Mouse (Mus musculus): Measurements from ENCODE around the gene Sdccag8.

Sdccag8 gene

GRCm38 (mm10) chr1:176986990-176987740 is 172.7 kb downstream of the Sdccag8 start:
- no peak for DNase-seq

GRCm38 (mm10) chr1:176991473-176991872 is 177.0 kb downstream of the Sdccag8 start:
- no peak for DNase-seq

GRCm38 (mm10) chr1:176992517-176992916 is 178.1 kb downstream of the Sdccag8 start:
- no peak for DNase-seq

DNA sequence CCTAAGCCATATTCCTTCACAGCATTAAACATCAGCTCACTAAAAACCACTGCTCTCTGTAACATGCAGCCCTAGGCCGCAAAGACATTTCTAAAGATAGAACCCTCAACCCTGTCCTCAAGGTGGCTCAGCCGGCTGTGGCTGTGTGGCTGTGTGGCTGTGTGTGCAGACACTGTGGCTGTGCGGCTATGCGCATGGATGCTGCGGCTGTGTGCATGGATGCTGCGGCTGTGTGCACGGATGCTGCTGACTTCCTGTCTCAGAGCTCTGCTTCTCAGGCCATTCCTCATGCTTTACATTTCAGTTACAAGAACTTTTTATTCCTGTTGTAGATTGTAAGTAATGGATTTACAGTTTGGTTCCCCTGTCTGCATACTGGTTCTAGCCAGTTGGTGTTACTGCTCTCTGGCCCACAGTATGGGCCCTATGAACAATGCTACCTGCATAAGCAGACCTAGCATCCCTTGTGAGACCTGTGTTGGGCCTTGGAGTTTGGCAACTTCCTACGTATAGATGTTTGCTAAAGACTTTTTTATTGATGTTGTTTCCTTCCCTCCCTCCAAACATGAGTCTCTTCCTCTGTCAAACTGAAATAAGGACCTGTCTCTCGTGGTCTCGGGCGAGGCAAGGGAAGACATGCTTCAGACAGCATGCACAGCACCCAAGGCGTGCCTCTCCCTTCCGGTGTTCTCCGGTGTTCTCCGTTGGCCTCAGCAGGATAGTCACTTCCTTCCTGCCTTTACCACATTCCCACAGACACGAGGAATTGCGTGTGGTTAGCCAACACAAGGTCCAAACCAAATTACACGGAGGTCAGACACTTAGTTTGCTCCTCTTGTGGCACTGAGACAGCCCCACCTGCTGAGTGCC is 178.9 kb downstream of the Sdccag8 start:
- DNase-seq: no peak

GRCm38 (mm10) chr1:176994087-176994486 is 179.6 kb downstream of the Sdccag8 start:
- DNase-seq: no peak

- DNase-seq: no peak
Measured at GRCm38 (mm10) chr1:176994707-176995418, 180.4 kb downstream of the Sdccag8 start.

- peak; percentile 19 for DNase-seq
Measured at GRCm38 (mm10) chr1:176995419-176995775, 180.9 kb downstream of the Sdccag8 start.

DNA sequence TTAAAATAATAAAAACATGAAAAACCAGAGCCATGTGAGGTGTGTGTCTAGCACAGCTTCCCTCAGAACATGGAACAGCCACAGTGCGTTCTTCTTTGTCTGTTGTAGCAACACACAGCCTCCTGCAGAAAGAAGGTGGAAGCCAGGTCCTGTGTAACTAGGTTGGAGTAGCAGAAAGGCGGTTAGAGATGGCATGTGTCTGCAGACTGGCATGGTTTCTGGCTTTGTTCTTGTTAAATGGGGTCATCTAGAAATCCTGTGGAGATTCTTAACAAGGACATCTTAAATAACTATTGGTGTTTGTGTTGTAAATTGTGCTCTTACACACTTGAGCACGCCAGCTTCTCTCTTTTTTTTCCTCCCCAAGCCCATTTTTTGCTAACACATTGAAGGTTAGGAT is 181.7 kb downstream of the Sdccag8 start:
- DNase-seq: no peak

DNA sequence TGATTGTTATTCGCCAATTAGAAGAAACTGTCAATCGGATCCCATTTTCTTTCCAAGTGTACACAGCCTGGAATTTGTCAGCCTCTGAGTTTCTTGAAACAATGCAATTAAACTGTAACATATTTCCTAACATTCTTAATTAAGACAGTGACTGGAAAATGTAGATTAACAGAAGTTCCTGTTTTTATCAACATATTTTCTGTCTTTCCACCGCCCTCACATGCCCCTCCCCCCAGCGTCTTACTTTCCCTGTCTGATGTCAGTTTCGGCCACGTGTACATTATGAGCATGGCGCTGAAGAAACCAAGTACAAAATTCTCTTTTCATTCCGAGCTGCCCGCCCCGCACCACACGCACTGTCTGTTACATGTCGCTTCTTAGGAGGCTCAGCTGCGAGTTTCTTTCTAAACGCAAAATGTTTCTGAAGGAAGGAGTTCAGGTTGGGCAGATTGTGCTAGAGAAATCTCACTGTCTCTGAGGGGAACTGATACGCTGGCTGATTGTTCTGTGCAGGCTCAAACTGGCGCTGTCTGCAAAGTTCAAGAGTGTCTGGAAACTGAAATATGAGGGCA is 182.3 kb downstream of the Sdccag8 start:
- DNase-seq: peak; percentile 31

DNA sequence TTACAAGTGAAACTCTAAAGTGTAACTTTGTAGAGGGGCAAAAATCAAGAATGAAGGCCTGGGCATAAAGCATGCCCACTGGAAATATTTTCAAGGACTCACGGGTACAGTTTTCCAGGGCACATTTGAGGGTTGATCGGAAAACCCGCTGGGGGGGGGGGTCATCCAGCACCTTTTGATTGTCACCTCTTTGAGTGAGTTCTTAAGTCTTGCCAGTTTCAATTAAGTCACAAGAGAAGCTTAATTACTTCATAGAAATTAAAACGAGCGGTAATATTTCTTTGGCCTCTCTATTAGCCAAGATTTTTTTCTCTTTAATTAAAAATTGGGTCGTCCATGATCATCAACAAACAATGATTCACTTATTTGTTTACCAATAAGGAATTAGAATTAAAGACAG is 182.8 kb downstream of the Sdccag8 start:
- DNase-seq: no peak

GRCm38 (mm10) chr1:176997711-176998689 is 183.5 kb downstream of the Sdccag8 start:
- DNase-seq: peak; percentile 71

DNA sequence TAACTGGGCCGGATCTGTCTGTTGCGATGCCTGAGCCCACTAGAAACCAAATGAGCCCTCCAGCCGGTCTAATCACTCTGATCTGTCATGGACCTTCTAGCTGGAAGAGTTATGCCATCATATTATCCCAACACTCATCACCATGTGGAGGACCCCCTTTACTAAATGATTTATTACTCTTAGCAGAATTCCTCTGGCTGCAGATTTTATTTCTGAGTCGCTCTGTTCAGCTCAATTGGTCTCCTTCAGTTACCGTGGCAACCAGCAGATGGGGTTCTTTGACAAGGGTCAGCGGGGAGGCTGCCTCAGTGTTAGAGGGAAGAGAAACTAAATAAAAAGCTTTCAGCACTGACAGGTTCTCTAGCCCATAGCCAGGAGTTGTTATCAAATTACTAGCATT is 184.6 kb downstream of the Sdccag8 start:
- no peak for DNase-seq

- DNase-seq: no peak
Measured at GRCm38 (mm10) chr1:177002951-177003350, 188.5 kb downstream of the Sdccag8 start.

DNA sequence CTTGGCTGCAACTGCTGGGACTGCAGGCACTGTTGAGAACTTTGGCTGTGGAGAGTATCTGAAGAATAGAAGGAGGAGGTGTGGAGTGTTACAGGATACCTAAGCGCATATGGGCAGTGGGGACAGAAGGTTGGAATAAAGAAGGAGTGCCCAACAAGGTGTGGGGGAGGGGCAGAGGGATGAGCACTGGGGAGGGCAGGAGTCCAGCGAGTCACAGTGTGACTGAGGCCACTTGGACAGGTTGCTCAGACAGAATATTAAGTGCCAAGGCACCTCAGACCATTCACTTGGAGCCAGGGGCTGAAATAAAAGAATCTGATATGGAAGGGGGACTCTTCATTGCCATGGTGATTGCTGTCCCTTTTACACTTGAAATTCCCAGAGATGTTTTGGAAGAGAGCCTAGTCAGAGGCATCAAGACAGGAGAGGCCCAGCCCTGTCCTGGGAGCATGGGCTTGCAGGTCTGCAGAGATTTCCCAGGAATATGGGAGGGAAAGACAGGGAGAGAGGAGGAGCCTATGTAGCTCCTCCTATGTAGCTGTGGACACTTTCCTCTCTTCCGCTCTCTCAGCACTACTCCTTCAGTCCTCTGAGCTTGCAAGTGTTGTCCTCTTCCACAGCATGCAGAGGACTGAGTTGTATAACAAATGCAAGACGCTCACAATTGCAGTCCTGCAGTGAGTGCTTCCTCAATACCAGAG is 189.7 kb downstream of the Sdccag8 start:
- no peak for DNase-seq

- DNase-seq: no peak
Measured at GRCm38 (mm10) chr1:177007405-177007804, 192.9 kb downstream of the Sdccag8 start.

DNA sequence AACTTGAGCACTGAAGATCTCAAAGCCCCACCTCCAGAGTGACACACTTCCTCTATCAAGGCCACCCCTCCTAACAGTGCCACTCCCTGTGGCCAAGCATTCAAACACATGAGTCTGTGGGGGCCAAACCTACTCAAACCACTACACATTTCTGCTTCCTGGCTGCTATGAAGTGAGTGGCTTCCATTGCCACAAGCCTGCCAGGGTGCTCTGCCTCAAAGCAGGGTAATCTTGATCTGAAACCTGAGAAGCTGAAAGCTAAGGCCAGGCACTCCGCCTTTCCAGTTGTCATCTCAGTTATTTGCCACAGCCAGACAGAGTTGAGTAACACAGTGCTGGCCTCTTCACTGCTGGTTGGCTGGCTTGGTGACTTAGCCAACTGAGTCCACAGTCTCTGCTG is 194.3 kb downstream of the Sdccag8 start:
- DNase-seq: no peak

- no peak for DNase-seq
Measured at GRCm38 (mm10) chr1:177010041-177010440, 195.6 kb downstream of the Sdccag8 start.

DNA sequence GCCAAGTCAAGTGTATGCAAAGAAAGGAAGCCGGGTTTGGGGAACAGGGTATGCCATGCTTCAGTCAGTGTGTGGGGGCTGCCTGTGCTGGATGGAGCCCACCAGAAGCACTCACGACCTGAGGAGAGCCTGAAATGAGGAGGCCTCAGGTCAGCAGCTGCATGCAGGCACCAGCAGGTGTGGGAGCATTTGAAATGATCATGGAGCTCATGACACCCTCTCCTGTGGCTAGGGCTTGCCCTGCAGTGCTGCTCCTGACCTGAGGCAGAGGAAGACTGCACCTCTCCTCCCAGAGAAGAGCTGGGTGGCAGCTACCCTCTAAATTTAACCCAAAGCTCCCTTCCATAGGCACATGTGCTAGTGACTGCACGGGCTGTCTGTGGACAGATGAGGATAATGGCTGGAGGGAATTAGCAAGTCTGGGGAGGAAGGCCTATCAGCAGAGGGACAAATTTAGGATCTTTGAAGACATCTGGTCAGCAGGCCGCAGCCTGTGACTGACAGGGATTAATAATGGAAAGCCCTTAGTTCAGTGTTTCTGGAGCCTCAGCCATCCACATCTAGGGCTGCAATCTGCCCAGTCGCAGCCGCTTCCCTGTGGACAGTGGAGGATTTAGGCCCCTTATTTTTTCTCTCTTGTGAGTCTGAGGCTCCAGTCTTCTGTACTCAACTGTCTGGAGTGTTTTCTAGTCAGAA is 196.3 kb downstream of the Sdccag8 start:
- DNase-seq: no peak

- no peak for DNase-seq
Measured at GRCm38 (mm10) chr1:177011688-177012087, 197.2 kb downstream of the Sdccag8 start.

DNA sequence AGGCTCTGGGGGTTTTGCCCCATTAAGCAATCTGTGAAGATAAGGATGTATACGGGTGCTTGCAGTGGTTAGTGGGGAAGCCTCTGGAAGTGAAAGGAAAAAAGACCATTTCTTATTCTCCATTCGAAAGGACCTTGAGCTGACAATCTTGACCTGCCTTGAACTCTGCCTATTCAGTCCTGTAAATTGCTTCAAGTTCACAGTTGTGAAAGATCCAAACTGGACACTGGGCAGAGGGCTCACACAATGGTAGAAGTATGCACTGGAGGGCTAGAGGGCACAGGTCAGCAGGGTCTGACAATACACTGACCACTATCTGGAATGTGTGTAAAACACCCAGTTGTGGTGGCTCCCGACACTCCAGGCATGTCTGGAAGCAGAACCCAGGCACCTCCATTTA is 198.3 kb downstream of the Sdccag8 start:
- no peak for DNase-seq

GRCm38 (mm10) chr1:177013313-177013712 is 198.9 kb downstream of the Sdccag8 start:
- DNase-seq: no peak
